Mouse (Mus musculus) midbrain, embryonic 15.5 days (tissue): ENCODE results near the gene Pcna. TPM values are rescaled to one million over a fixed set of nuclear protein-coding genes. Genes with fewer than 3 reads are reported as not detected.
"Not testable (repeated sequence)": the region's sequence is repeated elsewhere in the genome, so short reads cannot be mapped to it uniquely, and the experiment has no call there.

Experiments
- ATAC-seq: fragments of 200-750 bp; cut with Nextera tagmentation; replicated peaks from 2 replicates; pipeline ENCODE4 v1.8.0; 2017; ENCODE audit warnings: moderate TSS enrichment
- H3K27ac ChIP-seq: fragments of 300-500 bp; sonication (generic); 2 replicates; pipeline ENCODE4 v1.5.1; 2015; ENCODE audit warnings: mild to moderate bottlenecking, inconsistent platforms
- H3K27me3 ChIP-seq: fragments of 300-500 bp; sonication (generic); replicated peaks from 2 replicates; pipeline ENCODE4 v1.6.1; 2015; ENCODE audit warnings: inconsistent platforms
- H3K36me3 ChIP-seq: fragments of 300-500 bp; sonication (generic); replicated peaks from 2 replicates; pipeline ENCODE4 v1.6.1; 2015; ENCODE audit warnings: inconsistent platforms
- H3K4me1 ChIP-seq: fragments of 300-500 bp; sonication (generic); 2 replicates; pipeline ENCODE4 v1.6.1; 2015; ENCODE audit warnings: inconsistent platforms
- H3K4me2 ChIP-seq: fragments of 300-500 bp; sonication (generic); 2 replicates; pipeline ENCODE4 v1.6.1; 2015; ENCODE audit warnings: inconsistent platforms, mild to moderate bottlenecking, moderate library complexity
- H3K4me3 ChIP-seq: fragments of 300-500 bp; sonication (generic); 2 replicates; pipeline ENCODE4 v1.5.1; 2015; ENCODE audit warnings: mild to moderate bottlenecking, inconsistent platforms
- H3K9ac ChIP-seq: fragments of 300-500 bp; sonication (generic); 2 replicates; pipeline ENCODE4 v1.6.1; 2015; ENCODE audit warnings: mild to moderate bottlenecking, inconsistent platforms
- H3K9me3 ChIP-seq: fragments of 300-500 bp; sonication (generic); 2 replicates; pipeline ENCODE4 v1.6.1; 2016; ENCODE audit warnings: inconsistent platforms
- WGBS: fragments of 180-500 bp; shearing (Covaris S2); methylation state at CpG from one replicate; pipeline ENCODE4 v1.1.7; 2015; ENCODE audit warnings: mixed read lengths; 5-methylcytosine and 5-hydroxymethylcytosine counted together
- polyA plus RNA-seq: library from polyadenylated mRNA; unstranded; fragments of >200 nt; fragmentation: Nextera tagmentation; extraction: Ambion mirVana; gene quantifications from 2 replicates; pipeline ENCODE4 v1.2.1, GENCODE M21; 2015

Pcna gene
- polyA plus RNA-seq: 92.3 and 96.8 TPM in 2 replicates

GRCm38 (mm10) chr2:132252542-132253528 is at the start of gene Pcna:
TSS of gene Pcna (minus strand) at chr2:132253314.
- Histone ChIP-seq H3K4me2 (peak within 1 kb of the TSS; percentile 73), H3K9me3 (no peaks in the 10 kb centered on the region), H3K36me3 (no peaks in the 10 kb centered on the region; the same call in 1 of the 2 replicates), H3K4me1 (peaks cover 26% of the 10 kb centered on the region), H3K4me3 (peak within 1 kb of the TSS; percentile 54), H3K27ac (peak within 1 kb of the TSS; percentile 78), H3K9ac (peak within 1 kb of the TSS; percentile 42), H3K27me3 (no peaks in the 10 kb centered on the region)
- WGBS: under 1% methylated on average over 78 of the region's 79 CpGs
- peak; percentile 99 for ATAC-seq

GRCm38 (mm10) chr2:132301436-132301835 is 48.3 kb upstream of the Pcna start:
- 96% methylated on average over 4 of the region's 4 CpGs for WGBS
- H3K36me3 ChIP-seq: peaks cover 30% of the 10 kb centered on the region
- no peaks in the 10 kb centered on the region for H3K9me3 ChIP-seq
- H3K4me1 ChIP-seq: no peaks in the 10 kb centered on the region
- no peak for ATAC-seq
- H3K27me3 ChIP-seq: no peaks in the 10 kb centered on the region
- no peak overlapping the region for H3K4me3 ChIP-seq
- H3K27ac ChIP-seq: no peak overlapping the region
- H3K9ac ChIP-seq: no peak overlapping the region
- no peak overlapping the region for H3K4me2 ChIP-seq

- H3K9ac ChIP-seq: no peak overlapping the region
- no peak overlapping the region for H3K4me2 ChIP-seq
- H3K9me3 ChIP-seq: no peaks in the 10 kb centered on the region
- ATAC-seq: no peak
- H3K4me3 ChIP-seq: no peak overlapping the region
- H3K27ac ChIP-seq: no peak overlapping the region
- no peaks in the 10 kb centered on the region for H3K4me1 ChIP-seq
- no peaks in the 10 kb centered on the region for H3K27me3 ChIP-seq
- peaks cover 26% of the 10 kb centered on the region for H3K36me3 ChIP-seq
- 98% methylated on average over 4 of the region's 4 CpGs for WGBS
Measured at GRCm38 (mm10) chr2:132298250-132298649, 45.1 kb upstream of the Pcna start.

- no peak for ATAC-seq
- H3K9ac ChIP-seq: no peak overlapping the region
- no peak overlapping the region for H3K27ac ChIP-seq
- no peaks in the 10 kb centered on the region for H3K9me3 ChIP-seq
- WGBS: 96% methylated on average over 10 of the region's 10 CpGs
- H3K27me3 ChIP-seq: no peaks in the 10 kb centered on the region
- no peak overlapping the region for H3K4me3 ChIP-seq
- peaks cover 13% of the 10 kb centered on the region for H3K36me3 ChIP-seq
- no peak overlapping the region for H3K4me2 ChIP-seq
- peaks cover 15% of the 10 kb centered on the region for H3K4me1 ChIP-seq
Measured at GRCm38 (mm10) chr2:132293694-132294450, 40.8 kb upstream of the Pcna start.

GRCm38 (mm10) chr2:132292083-132292482 is 39.0 kb upstream of the Pcna start:
- Histone ChIP-seq H3K4me3 (no peak overlapping the region), H3K9ac (no peak overlapping the region), H3K27ac (0 out of 2 replicates have a peak overlapping the region, but pooled peaks have one; percentile 1), H3K36me3 (peaks cover 7% of the 10 kb centered on the region), H3K27me3 (no peaks in the 10 kb centered on the region), H3K9me3 (0 out of 2 replicates have a peak, but pooled peaks cover 2% of the 10 kb centered on the region), H3K4me1 (peaks cover 15% of the 10 kb centered on the region), H3K4me2 (no peak overlapping the region)
- peak; percentile 48; the same call in 1 of the 2 replicates for ATAC-seq
- WGBS: 18% methylated on average over 4 of the region's 4 CpGs

- Histone ChIP-seq H3K9me3 (0 out of 2 replicates have a peak, but pooled peaks cover 2% of the 10 kb centered on the region), H3K27me3 (no peaks in the 10 kb centered on the region), H3K4me1 (peaks cover 15% of the 10 kb centered on the region), H3K27ac (no peak overlapping the region; the same call in 1 of the 2 replicates), H3K4me3 (no peak overlapping the region), H3K9ac (no peak overlapping the region), H3K36me3 (peaks cover 7% of the 10 kb centered on the region; the same call in 1 of the 2 replicates), H3K4me2 (no peak overlapping the region)
- no peak for ATAC-seq
- WGBS: 65% methylated on average over 3 of the region's 3 CpGs
Measured at GRCm38 (mm10) chr2:132291265-132291664, 38.2 kb upstream of the Pcna start.

GRCm38 (mm10) chr2:132290808-132291207 is 37.7 kb upstream of the Pcna start:
- Histone ChIP-seq H3K9ac (no peak overlapping the region), H3K4me3 (no peak overlapping the region), H3K4me1 (peaks cover 15% of the 10 kb centered on the region), H3K27me3 (no peaks in the 10 kb centered on the region), H3K27ac (no peak overlapping the region; the same call in 1 of the 2 replicates), H3K9me3 (0 out of 2 replicates have a peak, but pooled peaks cover 2% of the 10 kb centered on the region), H3K4me2 (no peak overlapping the region), H3K36me3 (peaks cover 7% of the 10 kb centered on the region; the same call in 1 of the 2 replicates)
- no peak for ATAC-seq
- WGBS: 77% methylated on average over 6 of the region's 6 CpGs

GRCm38 (mm10) chr2:132289213-132289612 is 36.1 kb upstream of the Pcna start:
- H3K4me1 ChIP-seq: peaks cover 15% of the 10 kb centered on the region
- not testable (repeated sequence) for ATAC-seq, H3K9me3 ChIP-seq, H3K36me3 ChIP-seq, H3K9ac ChIP-seq, H3K4me2 ChIP-seq, H3K4me3 ChIP-seq, H3K27ac ChIP-seq, H3K27me3 ChIP-seq
- WGBS: 81% methylated on average over 5 of the region's 7 CpGs

- Histone ChIP-seq H3K27ac (no peak overlapping the region), H3K27me3 (no peaks in the 10 kb centered on the region), H3K9me3 (0 out of 2 replicates have a peak, but pooled peaks cover 2% of the 10 kb centered on the region), H3K9ac (no peak overlapping the region), H3K4me2 (no peak overlapping the region), H3K36me3 (no peaks in the 10 kb centered on the region; the same call in 1 of the 2 replicates), H3K4me1 (peaks cover 32% of the 10 kb centered on the region), H3K4me3 (no peak overlapping the region)
- 89% methylated on average over 9 of the region's 9 CpGs for WGBS
- no peak for ATAC-seq
Measured at GRCm38 (mm10) chr2:132286376-132287076, 33.4 kb upstream of the Pcna start.

GRCm38 (mm10) chr2:132285722-132286121 is 32.6 kb upstream of the Pcna start:
- not testable (repeated sequence) for H3K4me2 ChIP-seq, H3K9me3 ChIP-seq, H3K27me3 ChIP-seq, H3K27ac ChIP-seq, ATAC-seq, H3K36me3 ChIP-seq, H3K4me3 ChIP-seq, H3K9ac ChIP-seq
- peaks cover 24% of the 10 kb centered on the region for H3K4me1 ChIP-seq
- WGBS: 96% methylated on average over 5 of the region's 5 CpGs

- Histone ChIP-seq H3K9me3 (0 out of 2 replicates have a peak, but pooled peaks cover 2% of the 10 kb centered on the region), H3K36me3 (no peaks in the 10 kb centered on the region; the same call in 1 of the 2 replicates), H3K4me1 (peaks cover 24% of the 10 kb centered on the region), H3K27ac (no peak overlapping the region), H3K4me3 (no peak overlapping the region), H3K4me2 (no peak overlapping the region), H3K27me3 (no peaks in the 10 kb centered on the region), H3K9ac (no peak overlapping the region)
- WGBS: 83% methylated on average over 12 of the region's 12 CpGs
- ATAC-seq: no peak
Measured at GRCm38 (mm10) chr2:132284492-132285139, 31.5 kb upstream of the Pcna start.
